Mouse (Mus musculus) brain, embryonic 18.5 days (tissue): ENCODE measurements around the gene Gm10961.

Experiments
- DNase-seq: peaks from one replicate; pipeline ENCODE4 v3.0.0-alpha.2; 2012; ENCODE audit warnings: low read depth, low spot score

Gene Gm10961

DNA sequence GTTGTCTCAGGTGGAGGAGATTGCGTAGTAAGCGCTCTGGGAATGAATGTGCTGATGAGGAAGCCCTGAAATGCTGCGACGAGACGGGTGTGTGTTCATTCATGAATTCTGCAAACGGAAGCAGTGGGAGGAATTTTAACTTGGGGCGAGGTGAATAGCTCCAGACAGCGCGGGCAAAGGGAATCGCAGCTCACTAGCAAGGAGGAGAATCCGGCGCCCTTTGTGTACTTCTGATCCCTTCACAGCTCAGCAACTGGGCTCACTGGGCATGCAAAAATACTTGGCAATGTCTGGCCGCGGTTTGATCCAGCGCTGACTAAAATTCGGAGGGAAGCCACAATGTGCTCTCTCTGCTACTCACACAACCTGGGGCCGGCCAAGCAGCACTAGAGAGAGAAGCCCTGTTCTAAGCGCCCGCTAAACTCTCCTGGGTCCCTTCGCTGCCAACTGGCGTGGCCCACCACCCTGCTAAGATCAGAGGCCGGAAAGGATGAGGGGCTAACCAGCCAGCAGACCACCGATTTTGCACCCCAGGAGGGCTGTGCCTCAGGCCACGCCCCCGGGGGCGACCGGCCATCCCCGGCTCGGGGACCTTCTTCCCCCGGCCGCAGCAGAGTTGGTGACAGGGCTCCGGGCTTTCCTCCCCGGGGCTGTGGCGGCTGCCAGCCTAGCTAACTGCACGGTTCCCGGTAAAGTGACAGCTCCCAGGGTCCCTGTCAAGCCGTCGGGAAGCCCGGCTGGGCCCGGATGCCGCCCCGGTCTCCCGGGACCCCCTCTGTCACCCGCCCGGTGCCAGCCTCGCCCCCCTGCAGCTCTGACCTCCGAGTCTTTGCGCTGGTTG, at the start of gene Gm10961:
TSS of gene Gm10961 (plus strand) at position 641 of the 841 bp plus-strand sequence.
- peak; percentile 12 for DNase-seq

DNA sequence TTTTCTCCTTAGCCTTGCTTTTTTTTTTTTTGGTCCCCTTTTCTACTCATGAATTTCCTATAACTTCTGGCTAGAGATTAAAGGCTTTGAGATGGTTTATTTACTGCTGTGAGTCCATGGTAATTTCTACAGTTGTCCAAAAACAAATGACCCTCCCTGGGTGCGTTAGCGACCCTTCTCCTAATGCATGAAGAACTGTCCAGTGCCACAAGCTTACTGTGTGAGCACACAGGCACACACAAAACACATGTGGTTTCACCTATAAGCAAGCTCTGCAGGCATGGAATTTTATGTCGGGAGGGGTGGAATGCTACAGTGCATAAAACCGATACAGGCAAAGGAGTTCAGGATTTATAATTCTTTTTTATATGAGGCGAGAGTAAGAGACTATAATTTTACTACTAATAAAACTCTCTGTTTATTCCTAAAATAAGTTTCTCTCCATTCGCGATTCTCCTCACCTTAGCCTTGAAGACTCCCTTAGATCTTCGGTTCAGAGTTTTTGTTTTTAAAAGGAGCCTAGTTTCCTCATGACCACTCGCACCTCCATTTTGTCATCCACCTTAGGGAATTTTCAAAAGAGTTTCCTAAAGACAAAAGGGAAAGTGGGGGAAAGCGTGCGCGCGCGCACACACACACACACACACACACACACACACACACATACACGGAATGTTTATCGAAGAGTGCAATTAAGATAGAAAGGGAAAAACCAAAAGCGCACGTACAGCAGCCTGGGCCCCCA, 48.8 kb upstream of the Gm10961 start:
- no peak for DNase-seq

DNA sequence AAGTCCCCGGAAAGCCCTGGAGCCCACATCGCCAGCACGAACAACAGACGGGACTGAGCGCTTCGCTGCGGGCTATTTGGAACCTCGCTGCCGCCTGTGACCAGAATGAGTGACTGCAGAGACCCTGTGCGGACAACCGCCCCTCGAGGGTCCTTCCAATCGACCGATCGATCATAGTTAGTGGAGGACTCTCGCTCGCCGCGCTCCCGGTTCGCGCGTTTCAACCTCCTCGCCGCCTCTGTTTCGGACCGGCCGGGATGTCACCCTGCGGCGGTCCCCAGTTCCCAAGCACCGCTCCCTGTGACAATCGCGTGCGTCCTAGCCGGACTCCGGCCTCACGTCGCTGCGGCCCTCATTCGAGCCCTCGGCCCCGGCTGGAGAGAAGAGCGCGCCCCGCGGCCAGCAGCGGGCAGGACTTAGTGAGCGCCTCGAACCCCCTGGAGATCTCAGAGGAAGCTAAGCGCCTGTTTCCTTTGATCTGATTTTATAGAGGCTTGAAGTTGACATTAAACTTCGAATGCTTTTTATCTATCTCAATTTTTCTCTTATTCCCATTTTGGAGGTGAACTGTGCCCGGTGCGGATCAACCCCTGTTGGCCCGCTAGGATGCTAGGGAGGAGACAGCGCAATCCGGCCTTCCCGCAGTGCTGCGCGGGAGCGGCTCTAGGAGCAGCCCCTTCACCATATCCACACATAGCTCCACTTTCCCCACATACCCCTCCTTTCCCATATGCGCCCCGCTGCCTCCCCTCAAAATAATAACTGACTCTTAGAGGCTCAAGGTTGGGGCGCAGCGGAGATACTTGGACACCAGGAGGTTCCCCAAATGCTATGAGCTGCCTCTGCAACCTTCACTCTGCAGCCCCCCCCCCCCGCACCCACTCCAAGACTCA, 48.0 kb upstream of the Gm10961 start:
- DNase-seq: no peak

DNA sequence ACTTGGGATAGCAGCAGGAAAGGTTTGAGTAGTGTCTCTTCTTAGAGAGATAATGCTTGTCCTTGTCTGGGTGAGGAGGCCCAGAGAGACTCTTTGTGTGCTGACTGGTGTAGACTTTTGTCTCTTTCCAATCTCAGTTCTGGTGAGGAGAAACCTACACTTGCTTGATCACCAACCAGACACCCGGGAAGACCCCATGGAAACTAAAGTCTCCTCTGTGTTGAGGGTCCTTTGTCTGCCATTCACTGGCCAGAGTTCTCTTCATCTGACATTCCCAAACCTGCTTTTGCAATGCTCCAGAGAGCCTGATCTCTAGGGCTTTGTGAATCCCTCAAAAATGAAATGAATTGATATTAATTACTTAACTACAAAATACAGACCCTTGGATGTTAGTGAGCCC, 47.2 kb upstream of the Gm10961 start:
- no peak for DNase-seq

DNA sequence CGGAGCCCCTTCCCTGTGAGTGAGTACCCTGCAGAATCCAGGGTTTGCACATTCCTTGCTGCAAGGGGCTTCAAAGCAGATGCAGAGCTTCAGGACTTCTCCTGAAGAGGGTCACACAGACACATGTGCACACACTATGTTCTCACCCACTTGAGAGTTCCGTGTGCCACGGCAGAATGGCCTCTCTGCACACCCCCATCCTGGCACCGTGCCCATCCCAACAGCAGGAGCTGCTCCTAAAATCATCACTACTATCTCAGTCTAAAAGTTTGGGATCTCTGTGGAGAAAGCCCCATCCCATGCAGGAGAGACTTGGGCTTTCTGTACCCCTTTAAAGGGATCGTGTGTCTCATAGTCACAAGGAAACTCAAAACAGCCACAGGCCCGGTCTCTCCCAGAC, 44.6 kb upstream of the Gm10961 start:
- DNase-seq: no peak

DNA sequence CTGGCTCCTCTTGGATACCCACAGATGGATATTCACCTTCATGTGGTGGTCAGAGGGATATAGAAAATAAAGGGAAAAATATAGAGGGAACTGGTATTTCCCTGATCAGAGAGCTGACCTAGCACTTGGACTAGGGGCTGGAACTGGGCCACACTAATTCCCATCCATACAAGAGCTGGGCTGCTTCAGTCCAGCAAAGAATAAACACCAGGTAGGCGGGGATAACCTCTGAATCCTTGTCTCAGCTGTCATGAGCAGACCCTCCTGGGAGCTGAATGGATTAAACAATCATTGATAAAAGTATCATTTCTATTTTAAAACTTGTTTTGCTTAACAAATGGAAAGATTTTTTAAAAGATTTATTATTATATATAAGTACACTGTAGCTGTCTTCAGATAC, 39.5 kb upstream of the Gm10961 start:
- no peak for DNase-seq

DNA sequence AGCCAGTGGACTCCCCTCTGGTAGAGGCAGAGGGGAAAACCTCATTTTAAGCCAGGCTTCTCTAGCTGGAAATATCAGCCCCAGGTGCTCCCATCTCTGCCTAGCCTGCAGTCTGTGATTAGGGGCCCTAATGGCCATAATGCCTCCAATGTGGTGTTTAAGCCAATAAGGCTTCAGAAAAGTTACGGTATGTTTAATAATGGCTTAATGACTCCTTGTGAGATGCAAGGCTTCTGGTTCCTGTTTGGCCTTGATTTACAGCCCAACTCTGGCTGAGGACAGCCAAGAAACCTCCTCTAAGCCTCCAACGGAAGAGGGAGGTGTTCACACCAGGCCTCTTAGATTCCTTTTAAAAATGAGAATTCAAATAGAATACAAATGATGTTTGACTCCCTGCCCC, 37.5 kb upstream of the Gm10961 start:
- no peak for DNase-seq

DNA sequence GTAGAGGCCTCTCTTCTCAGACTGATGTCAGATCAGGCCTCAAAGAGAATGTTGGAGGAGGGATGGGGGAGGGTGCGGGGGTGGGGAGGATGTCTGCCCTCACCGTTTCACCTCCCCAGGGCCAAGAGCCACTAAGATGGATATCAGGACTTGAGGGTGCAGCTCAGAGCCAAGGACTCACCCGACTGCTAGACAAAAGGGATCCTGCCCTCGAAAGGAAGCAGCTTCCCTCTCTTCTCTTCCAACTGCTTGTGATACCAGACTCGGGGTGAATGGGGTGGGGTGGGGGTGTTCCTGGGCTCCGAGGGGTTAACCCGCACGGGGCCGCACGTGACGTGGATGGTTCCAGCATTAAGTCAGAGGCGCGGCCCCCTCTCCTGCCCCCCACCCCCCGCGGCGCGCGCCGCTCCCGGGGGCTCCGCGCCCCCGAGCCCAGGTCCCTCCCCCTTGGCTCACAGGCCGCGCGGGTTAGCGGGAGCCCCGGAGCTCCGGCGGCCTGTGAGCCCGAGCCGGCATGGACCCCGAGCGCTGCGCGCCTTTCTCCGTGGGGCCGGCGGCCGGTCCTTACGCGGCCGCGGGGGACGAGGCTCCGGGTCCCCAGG, 36.4 kb upstream of the Gm10961 start, which contains the start of gene Alx3:
TSS of gene Alx3 (plus strand) at position 370 of the 602 bp plus-strand sequence.
- no peak for DNase-seq

DNA sequence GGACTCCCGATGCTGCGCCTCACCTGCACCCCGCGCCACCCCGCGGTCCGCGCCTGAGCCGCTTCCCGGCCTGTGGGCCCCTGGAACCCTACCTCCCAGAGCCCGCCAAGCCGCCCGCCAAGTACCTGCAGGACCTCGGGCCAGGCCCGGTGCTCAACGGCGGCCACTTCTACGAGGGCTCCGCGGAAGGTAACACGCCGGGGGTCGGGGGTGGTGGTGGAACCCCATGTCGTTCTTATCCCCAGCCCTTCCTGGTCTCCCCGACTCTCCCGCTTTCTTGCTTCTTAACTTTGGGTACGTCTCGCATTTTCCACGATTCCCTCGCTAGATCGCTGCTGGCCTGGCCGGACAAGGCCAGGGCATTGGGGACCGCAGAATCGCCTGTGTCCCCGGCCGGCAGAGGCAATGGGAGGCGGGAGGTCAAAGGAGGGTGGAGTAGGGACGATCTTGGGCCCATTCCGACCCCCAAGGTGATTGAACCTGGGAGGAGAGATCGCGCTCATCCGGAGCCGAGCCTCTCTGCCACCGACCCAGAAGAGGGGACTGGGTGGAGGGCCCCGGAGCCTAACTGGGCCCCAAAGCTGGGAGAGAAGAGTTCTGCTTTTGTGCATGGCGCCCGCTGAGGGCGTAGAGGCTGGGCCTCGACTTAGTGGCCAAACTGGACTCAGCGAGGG, 35.7 kb upstream of the Gm10961 start:
- DNase-seq: no peak

DNA sequence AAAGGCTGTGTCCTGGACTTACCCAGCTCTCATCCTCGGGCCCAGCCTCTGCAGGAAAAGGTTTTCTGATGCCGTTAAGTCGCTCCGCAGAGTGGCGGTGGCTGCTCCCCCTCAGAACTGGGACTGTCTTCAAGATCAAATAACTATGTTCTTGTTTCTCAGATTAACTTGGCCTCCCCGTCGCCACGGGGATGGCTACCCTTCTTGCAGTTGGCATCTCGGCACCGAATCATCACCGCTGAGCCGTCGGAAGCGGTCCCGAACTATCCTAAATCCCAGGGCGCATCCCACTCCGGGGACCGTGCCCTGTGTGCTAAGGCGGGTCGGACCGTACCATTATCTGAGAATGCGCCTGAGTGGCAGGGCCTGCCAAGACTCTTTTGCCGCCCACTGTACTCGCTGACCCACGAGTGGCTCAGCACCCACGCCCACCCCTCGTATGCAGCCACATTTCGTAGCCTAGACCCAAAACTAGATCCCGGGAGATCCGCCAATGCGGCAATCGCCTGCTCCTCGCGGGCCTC, 35.1 kb upstream of the Gm10961 start:
- DNase-seq: no peak

DNA sequence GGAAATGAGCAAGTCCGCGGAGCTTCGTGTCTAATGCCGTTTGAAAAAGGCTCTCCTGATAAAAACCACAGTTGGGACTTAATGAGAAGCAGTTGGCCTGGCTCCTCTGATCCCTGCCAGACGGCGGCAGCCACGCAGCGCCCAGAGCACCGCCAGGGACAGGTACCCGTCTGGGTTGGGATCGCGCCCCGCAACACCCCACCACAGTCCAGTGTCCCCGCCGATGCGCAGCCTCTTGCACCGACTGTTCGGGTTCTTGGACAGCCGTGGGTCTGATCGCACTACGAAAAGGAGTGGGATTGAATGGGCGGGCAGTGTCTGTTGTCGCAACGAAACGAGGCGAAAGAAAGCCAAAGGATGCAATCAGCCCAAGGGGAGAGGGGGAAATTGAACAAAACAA, 34.6 kb upstream of the Gm10961 start:
- no peak for DNase-seq

DNA sequence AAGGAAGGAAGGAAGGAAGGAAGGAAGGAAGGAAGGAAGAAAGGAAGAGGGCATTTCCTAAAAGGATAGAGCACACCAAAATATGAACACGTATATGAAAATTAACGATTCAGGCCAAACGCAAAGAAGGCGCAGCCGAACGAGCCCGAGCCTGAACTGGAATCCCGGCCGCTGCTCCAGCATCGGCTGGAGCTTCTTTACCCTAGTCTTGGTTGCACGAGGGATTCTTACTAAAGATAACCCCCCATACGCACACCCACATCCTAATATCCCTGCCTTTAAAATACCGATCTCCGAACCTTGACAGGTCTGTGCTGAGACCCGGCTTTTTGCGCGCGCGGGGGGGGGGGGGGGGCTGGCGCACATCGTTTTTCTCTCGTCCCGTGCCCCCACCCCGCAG, 34.0 kb upstream of the Gm10961 start:
- DNase-seq: no peak

DNA sequence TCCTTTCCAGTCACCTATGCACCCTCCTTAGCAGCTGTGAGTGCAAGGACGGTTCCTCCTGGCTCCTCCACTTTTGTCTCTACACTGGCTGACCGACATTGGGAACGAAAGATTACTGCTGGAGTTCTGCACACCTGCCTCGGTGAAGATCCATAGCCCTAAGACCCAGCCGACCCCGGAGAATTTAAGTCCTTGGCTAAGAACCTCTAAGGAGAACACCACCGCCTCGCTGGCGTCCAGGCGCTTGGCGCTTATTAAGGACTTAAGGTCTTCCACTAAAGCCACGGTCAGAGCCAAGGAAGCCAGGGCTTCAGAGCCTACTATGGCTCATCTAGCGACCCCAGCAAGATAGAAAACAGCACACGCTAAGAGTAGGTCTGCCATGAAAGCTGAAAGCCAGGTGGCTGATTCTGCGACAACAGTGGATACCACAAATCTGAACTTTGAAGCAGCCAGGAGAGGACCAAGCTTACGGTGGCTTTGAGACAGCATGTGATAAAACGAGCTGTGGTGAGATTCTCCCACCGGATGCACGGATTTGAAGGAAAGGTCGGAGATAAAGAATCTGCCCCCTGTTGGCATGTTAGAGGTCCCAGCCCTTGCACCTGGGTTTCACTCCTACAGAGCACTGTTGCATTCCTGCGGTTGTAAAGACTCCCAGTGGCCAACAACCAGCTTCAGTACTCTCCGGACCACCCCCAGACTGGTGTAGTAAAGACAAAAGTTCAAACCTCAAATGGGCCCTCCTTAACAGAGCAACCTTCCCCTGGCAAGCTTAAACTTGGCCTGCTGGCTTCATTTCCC, 33.3 kb upstream of the Gm10961 start:
- DNase-seq: no peak

DNA sequence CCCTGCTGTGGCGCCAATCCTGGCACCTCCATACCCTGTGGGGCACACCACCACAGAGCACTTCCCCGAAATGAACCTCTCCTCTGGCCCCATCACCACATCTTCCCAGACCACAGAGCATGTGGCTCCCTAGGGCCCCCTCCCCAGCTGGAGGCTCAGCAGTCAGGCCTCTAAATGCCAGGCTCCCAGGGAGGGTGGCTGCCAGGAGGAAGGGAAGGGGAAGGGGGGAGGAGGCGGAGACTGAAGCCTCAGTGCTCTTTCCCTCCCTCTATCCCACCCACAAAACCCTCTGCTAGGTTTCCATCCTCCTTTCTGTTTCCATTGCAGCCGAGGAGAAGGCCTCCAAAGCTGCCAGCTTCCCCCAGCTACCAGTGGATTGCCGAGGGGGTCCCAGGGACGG, 31.0 kb upstream of the Gm10961 start:
- DNase-seq: no peak

DNA sequence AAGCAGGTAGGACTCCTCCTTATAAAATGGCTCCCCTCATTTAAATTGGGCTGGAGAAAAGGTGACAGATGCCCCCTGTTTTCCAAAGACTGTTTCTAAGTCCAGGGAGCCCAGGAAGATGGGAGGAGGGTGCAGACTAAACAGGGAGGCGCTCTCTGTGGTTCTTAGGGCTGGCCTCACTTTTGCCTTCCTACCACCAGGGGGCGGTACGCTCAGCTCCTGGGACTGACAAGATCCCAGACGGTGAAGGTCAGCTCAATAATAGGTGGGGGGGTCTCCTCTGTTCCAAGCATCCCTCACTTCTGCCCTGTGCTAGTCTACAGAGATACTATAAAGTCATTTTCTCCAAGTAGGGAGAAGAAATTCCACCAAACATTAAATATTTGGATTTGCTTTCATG, 25.8 kb upstream of the Gm10961 start:
- DNase-seq: no peak

DNA sequence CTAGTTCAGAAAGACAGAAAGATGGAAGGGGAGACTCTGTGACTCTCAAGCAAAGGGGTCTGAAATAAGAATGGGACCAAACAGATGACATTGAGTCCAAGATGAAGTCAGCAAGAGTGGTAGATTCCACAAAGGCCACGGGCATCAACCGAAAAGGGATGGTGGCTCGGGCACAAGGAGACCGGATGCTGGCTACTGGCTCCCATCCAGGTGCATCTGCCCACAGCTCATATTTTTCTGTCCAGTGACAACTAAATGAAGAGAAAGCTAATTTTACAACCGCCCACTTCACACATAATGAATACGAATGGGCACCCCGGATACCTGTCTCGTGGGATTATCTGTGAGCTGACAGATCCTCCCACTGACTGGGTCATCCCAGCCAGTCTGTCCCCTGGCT, 23.9 kb upstream of the Gm10961 start:
- DNase-seq: no peak

DNA sequence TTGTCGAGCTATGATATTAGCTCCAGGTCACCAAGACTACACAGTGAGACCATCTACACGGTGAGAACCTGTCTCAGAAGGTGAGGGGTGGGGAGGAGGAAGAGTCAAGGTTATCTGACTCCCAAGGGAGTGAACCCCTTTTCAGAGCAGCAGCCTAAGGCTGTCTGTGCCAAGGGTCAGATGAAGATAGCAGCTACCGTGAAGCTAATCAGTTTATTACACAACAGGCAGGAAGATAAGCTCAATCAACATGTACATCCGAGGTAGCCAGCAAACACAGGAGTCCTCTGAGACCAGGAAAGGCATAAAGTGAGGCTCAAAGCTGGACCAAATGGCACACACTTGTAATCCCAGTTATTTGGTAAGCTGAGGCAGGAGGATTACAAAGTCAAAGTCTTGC, 22.3 kb upstream of the Gm10961 start:
- no peak for DNase-seq

DNA sequence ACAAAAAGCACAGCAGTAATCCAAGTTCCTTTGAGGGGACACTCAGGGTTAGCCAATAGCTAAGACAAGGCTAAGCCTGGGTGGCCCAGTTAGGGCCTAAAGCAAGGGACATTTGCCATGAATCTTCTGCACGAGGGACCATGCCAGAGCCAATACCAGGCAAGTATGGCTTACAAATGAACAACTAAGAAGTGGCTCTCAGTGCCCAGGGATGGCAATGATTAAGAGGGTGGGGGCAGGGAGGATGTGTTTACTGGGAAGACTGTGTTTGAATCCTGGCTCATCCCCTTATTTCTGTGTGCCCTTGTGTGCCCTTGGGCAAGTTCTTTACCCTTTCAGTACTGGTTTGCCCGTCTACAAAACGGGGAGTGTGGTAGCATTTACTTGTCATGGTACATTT, 21.7 kb upstream of the Gm10961 start:
- no peak for DNase-seq

DNA sequence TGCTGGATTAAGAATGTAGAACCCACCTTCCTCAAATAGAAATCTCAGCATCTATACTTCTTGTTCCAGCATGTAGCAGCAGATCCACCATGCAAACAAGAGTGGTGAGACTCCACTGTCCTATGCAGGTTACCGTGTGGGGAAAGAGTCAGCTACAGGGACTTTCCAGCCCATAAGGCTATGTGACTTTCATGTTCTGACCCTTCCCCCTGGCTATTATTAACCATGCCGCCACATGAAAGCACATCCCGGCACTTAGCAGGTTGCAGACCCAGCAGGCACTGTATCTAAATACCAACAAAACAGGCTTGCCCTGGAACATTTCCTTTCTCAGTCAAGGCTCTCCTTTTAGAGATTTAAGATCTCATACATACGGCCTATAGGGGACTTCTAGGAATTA, 19.7 kb upstream of the Gm10961 start:
- DNase-seq: no peak
